11 mouse cellular contexts compared by ENCODE assay signal in genomic region chr3:101406097-101406496, GRCm38 (mm10). TPM values are rescaled to one million over a fixed set of nuclear protein-coding genes. Genes with fewer than 3 reads are reported as not detected.
A peak's percentile ranks its signal among the peaks of the same experiment; 100 is the strongest.
DNase-seq lines count a peak whose midpoint lies in the region; ATAC-seq lines count a peak whose summit lies in the region.
"Had no signal": no experiment of that assay in that cellular context is flagged by ENCODE, and none has a peak within 500 bp of the region (broad histone marks: within the 10 kb centered on the region; RNA-seq: fewer than 3 reads in every experiment).

No protein-coding gene starts in this region.

- no peak for ATAC-seq in heart, embryonic 16.5 days (replicated peaks; ENCODE audit: extremely low read depth, insufficient read depth, low FRiP score)
- no peak for ATAC-seq in neural tube, embryonic 13.5 days (ENCODE audit: low read depth)
- ATAC-seq in intestine, embryonic 14.5 days (replicated peaks; ENCODE audit: low FRiP score, low TSS enrichment, low read depth) = peak; percentile 80
- peak; percentile 70 for ATAC-seq in stomach, embryonic 16.5 days (ENCODE audit: insufficient read depth, low FRiP score)

- no peaks in the 10 kb centered on the region for H3K9me3 ChIP-seq in heart, embryonic 16.5 days (replicated peaks; ENCODE audit: control insufficient read depth, low read length)
- no peaks in the 10 kb centered on the region for H3K9me3 ChIP-seq in neural tube, embryonic 13.5 days
- no peaks in the 10 kb centered on the region for H3K9me3 ChIP-seq in intestine, embryonic 14.5 days (ENCODE audit: control insufficient read depth, low read length)
- H3K9me3 ChIP-seq in stomach, embryonic 16.5 days (replicated peaks; ENCODE audit: control insufficient read depth, low read length) = no peaks in the 10 kb centered on the region
- H3K9me3 ChIP-seq: forebrain, embryonic 10.5 days; liver, embryonic 15.5 days had no signal

- peak overlapping the region; percentile 7; the same call in 1 of the 2 replicates for H3K27ac ChIP-seq in heart, embryonic 16.5 days (ENCODE audit: low read length)
- H3K27ac ChIP-seq in neural tube, embryonic 13.5 days (replicated peaks) = peak overlapping the region; percentile 46; the same call in 1 of the 2 replicates
- H3K27ac ChIP-seq in intestine, embryonic 14.5 days (ENCODE audit: low read depth) = no peak overlapping the region
- H3K27ac ChIP-seq in stomach, embryonic 16.5 days (ENCODE audit: low read length) = no peak overlapping the region
- H3K27ac ChIP-seq: forebrain, embryonic 10.5 days; liver, embryonic 15.5 days had no signal

- 0 out of 2 replicates have a peak overlapping the region, but pooled peaks have one; percentile 6 for H3K9ac ChIP-seq in heart, embryonic 16.5 days (ENCODE audit: low read length)
- no peak overlapping the region for H3K9ac ChIP-seq in neural tube, embryonic 13.5 days
- no peak overlapping the region for H3K9ac ChIP-seq in intestine, embryonic 14.5 days (ENCODE audit: low read length)
- H3K9ac ChIP-seq in stomach, embryonic 16.5 days (ENCODE audit: low read length) = no peak overlapping the region
- H3K9ac ChIP-seq: liver, embryonic 15.5 days had no signal

- intact Hi-C loops in heart, postnatal 36 days (cut with DNase I) = no loop called here

- no peaks in the 10 kb centered on the region for H3K36me3 ChIP-seq in heart, embryonic 16.5 days (ENCODE audit: control insufficient read depth, insufficient read depth)
- H3K36me3 ChIP-seq in neural tube, embryonic 13.5 days = no peaks in the 10 kb centered on the region
- H3K36me3 ChIP-seq in intestine, embryonic 14.5 days (ENCODE audit: control insufficient read depth, insufficient read depth, low read length) = no peaks in the 10 kb centered on the region
- no peaks in the 10 kb centered on the region for H3K36me3 ChIP-seq in stomach, embryonic 16.5 days (ENCODE audit: control insufficient read depth, insufficient read depth, low read length)
- H3K36me3 ChIP-seq: forebrain, embryonic 10.5 days; liver, embryonic 15.5 days had no signal

- H3K4me2 ChIP-seq in heart, embryonic 16.5 days (ENCODE audit: low read depth, low read length) = no peak overlapping the region
- H3K4me2 ChIP-seq in neural tube, embryonic 13.5 days = no peak overlapping the region
- no peak overlapping the region for H3K4me2 ChIP-seq in intestine, embryonic 14.5 days (ENCODE audit: low read length)
- no peak overlapping the region for H3K4me2 ChIP-seq in stomach, embryonic 16.5 days (ENCODE audit: low read depth, low read length)
- H3K4me2 ChIP-seq: liver, embryonic 15.5 days had no signal

- no peaks in the 10 kb centered on the region for H3K27me3 ChIP-seq in heart, embryonic 16.5 days (ENCODE audit: control insufficient read depth, insufficient read depth, low read length)
- no peaks in the 10 kb centered on the region for H3K27me3 ChIP-seq in neural tube, embryonic 13.5 days
- H3K27me3 ChIP-seq in intestine, embryonic 14.5 days (replicated peaks; ENCODE audit: control insufficient read depth, insufficient read depth, low read length) = no peaks in the 10 kb centered on the region
- H3K27me3 ChIP-seq in stomach, embryonic 16.5 days (ENCODE audit: control insufficient read depth, insufficient read depth, low read length) = no peaks in the 10 kb centered on the region
- H3K27me3 ChIP-seq: liver, embryonic 15.5 days had no signal

- DNase-seq in heart, postnatal 36 days = no peak
- DNase-seq in neural tube, embryonic 10.5 days (ENCODE audit: extremely low spot score, low spot score) = no peak
- no peak for DNase-seq in intestine, embryonic 14.5 days (ENCODE audit: low spot score)
- DNase-seq in thymus, postnatal 25 days = no peak
- no peak for DNase-seq in right cerebral cortex, postnatal 4 days
- DNase-seq: adrenal gland, postnatal 25 days had no signal

- H3K4me3 ChIP-seq in heart, embryonic 16.5 days (ENCODE audit: low read length) = no peak overlapping the region
- H3K4me3 ChIP-seq in neural tube, embryonic 13.5 days = no peak overlapping the region
- H3K4me3 ChIP-seq in intestine, embryonic 14.5 days (ENCODE audit: low read depth, low read length) = no peak overlapping the region
- H3K4me3 ChIP-seq in stomach, embryonic 16.5 days (replicated peaks; ENCODE audit: low read length) = no peak overlapping the region
- H3K4me3 ChIP-seq: forebrain, embryonic 10.5 days; liver, embryonic 15.5 days had no signal

- H3K4me1 ChIP-seq in heart, embryonic 16.5 days (ENCODE audit: control insufficient read depth, insufficient read depth, low read length) = peaks cover 73% of the 10 kb centered on the region
- H3K4me1 ChIP-seq in neural tube, embryonic 13.5 days (replicated peaks) = peaks cover 84% of the 10 kb centered on the region
- peaks cover 69% of the 10 kb centered on the region for H3K4me1 ChIP-seq in intestine, embryonic 14.5 days (replicated peaks; ENCODE audit: control insufficient read depth, insufficient read depth, low read length)
- peaks cover 63% of the 10 kb centered on the region for H3K4me1 ChIP-seq in stomach, embryonic 16.5 days (ENCODE audit: control insufficient read depth, insufficient read depth, low read length)

- WGBS in heart, embryonic 16.5 days = 41% methylated on average over 3 of the region's 3 CpGs
- WGBS in neural tube, embryonic 13.5 days = 61% methylated on average over 3 of the region's 3 CpGs
- 46% methylated on average over 3 of the region's 3 CpGs for WGBS in intestine, embryonic 14.5 days
- 40% methylated on average over 3 of the region's 3 CpGs for WGBS in stomach, embryonic 16.5 days

RNA-seq across cellular contexts. Expression of gene Igsf3, which starts 29.2 kb away (rescaled TPM):
- 36.2 and 38.1 TPM in 2 replicates for polyA plus RNA-seq in heart, embryonic 16.5 days (2015; fragmentation: Nextera tagmentation; extraction: Ambion mirVana)
- total RNA-seq in heart, postnatal 36 days (2021) = 10 to 100 TPM in 1 of 2 experiments, 1 to 10 TPM in 1; 9.9 to 13.2 TPM
- polyA plus RNA-seq in neural tube, embryonic 13.5 days (2015; fragmentation: Nextera tagmentation; extraction: Ambion mirVana) = 76.9 and 80.0 TPM in 2 replicates
- polyA plus RNA-seq in intestine, embryonic 14.5 days (2014; fragmentation: Nextera tagmentation; extraction: Ambion mirVana) = 18.3 and 19.3 TPM in 2 replicates
- 35.3 and 36.7 TPM in 2 replicates for polyA plus RNA-seq in stomach, embryonic 16.5 days (2015; fragmentation: Nextera tagmentation; extraction: Ambion mirVana)

Comparison
In these comparisons a context has a peak if more than half of its experiments do, and no peak if none do; other contexts are left out.
1. ATAC-seq: peak in intestine, embryonic 14.5 days (single experiment) and stomach, embryonic 16.5 days (single experiment); none in heart, embryonic 16.5 days (single experiment) and neural tube, embryonic 13.5 days (single experiment).
2. H3K27ac ChIP-seq: peak in heart, embryonic 16.5 days (single experiment) and neural tube, embryonic 13.5 days (single experiment); none in intestine, embryonic 14.5 days (single experiment) and stomach, embryonic 16.5 days (single experiment).